Mouse (Mus musculus): ENCODE results near the gene Lrmda.

DNA sequence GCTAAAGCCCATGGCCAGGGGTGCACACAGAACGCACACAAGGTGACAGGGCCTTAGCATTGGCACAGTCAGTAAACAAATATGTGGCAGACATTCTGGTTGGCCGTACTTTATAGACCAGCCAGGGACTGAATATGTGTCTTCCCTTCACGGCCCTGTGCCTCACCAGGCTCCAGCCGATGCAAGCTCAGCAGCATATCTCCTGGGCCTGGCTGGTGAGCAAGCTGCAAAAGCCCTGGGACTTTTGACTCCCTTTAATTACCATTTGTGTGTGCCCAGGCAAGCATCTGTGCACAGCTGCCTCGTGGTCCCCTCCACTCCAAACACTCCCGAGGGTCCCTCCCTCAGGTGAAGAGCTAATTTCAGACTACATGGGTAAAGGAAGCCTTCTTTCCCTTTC, 556.9 kb downstream of the Lrmda start:
- TF ChIP-seq POLR2A (IDR thresholded peaks at IDR 0.05; ENCODE audit: extremely low read depth, insufficient read depth, low read length) (no peak), CTCF (IDR thresholded peaks at IDR 0.05; ENCODE audit: extremely low read depth, insufficient read depth, low read length) (no peak)
